Mouse (Mus musculus): ENCODE measurements around the gene Stat3.

The Stat3 gene

DNA sequence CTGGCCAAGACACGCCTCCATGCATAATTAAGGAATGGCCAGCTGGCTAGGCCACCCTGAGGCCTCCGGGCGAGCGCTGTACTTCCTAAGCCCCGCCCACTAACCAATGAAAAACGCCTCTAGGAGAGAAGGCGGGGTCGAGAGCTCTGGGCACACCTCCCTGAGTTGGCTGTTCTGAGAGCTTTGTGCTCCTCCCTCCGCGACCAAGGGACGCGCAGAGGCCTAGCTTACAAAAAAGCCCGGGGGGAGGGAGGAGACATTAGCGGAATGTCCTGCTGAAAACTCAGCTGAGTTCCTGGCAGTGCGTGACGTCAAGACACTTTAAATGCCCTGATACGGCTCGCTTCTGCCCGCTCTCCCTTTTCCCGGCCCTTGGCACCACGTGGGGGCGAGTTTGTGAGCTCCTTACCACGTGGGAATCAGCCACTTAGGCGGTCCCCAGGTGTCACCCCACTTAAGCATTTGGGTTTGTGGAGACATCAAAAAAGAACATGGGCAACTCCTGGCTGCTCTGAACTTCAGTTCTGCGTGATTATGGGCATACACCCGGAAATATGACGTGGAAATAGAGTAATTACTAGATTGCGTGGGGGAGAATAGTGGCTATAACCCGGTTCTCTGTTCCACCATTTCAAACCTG lies at the start of gene Stat3:
Gene Stat3, minus strand, starts transcription at position 29 of the 640 bp plus-strand sequence.
- peak; percentile 99 for DNase-seq (ENCODE audit: low spot score in 2 of 2)

DNA sequence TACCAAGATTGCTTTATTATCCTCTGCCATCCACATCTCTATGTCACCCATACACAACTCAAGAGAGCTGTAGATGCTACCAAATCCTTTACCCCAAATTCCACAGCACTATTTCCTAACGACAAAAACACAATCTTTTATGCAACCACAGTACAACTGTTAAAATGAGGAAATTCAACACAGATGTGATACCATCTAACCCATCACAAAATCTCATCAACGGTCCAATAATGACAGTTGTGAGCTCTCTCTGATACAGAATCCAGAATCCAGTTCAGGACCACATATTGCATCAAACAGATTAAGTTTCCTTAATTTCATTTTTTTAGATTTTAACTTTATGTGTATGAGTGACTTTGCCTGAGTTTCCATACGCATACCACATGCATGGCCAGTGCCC lies 49.3 kb upstream of the Stat3 start:
- DNase-seq (ENCODE audit: low spot score in 2 of 2), result no peak

GRCm38 (mm10) chr11:100985607-100986006 lies 46.3 kb upstream of the Stat3 start:
- no peak for DNase-seq (ENCODE audit: low spot score in 2 of 2)

DNA sequence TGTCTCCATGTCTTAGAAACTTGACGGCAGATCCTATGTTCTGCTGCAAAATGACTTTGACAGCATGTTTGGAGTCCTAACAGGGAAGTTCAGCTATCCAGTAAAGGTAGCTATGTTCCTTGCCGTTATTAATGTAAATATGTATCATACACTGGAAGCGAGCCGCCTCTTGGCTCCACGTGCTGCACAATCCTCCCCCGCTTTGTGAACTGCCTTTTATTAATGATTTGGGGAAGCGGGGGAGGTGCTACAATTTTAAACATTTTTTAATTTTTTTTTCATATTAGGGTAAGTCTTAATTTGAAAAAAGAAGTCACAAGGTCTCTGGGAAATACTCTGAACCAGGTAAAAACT lies 44.4 kb upstream of the Stat3 start:
- DNase-seq (ENCODE audit: low spot score in 2 of 2), result no peak

DNA sequence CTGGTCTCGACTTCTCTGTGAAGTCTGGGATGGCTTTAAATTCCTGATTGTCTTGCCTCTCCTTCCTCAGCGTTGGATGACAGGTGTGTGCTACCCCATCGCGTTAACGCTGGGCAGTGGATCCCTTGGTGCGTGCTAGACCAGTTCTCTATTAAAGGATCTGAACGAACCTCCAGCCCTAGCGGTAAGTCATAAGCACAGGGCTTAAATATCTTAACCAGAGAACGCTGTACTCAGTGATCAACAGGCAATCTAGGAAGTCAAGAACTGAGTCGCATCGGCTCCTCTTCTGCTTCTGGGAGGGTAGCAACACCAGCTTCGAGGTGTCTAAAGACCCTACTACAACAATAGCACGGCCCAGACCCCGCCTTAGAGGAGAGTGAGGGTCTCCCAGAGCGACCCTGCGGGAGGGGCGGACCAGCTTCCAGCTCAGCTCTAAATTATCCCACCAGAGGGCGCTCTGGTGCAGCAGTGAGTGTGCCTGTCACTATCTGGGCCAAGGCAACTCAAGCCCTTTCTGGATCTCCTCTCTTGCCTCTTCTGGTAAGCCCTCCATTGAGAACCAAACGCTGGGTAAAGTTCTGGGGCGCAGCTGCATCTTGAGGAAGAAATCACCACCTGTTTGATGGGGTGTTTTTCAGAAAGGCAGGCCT lies 43.9 kb upstream of the Stat3 start:
- peak; percentile 65 to 72 for DNase-seq (ENCODE audit: low spot score in 2 of 2)

DNA sequence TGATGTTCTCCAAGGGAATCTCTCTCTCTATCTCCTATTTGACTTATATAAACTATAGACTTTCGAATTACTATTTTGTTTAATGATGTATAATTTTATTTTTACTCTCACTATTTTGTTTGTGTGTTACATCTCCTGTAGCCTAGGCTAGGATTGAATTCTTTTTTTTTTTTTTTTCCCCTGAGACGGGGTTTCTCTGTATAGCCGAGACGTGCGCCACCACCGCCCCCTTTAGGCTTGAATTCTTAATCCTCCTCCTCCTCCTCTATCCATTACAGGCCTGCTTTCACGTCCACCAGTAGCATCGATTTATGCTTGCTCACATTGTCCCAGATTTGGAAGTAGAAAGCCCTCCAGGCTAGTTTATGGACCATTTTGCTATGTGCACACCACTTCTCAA lies 42.7 kb upstream of the Stat3 start:
- DNase-seq (ENCODE audit: low spot score in 2 of 2), result no peak

GRCm38 (mm10) chr11:100981236-100981635 lies 41.9 kb upstream of the Stat3 start:
- DNase-seq (ENCODE audit: low spot score in 2 of 2), result no peak

DNA sequence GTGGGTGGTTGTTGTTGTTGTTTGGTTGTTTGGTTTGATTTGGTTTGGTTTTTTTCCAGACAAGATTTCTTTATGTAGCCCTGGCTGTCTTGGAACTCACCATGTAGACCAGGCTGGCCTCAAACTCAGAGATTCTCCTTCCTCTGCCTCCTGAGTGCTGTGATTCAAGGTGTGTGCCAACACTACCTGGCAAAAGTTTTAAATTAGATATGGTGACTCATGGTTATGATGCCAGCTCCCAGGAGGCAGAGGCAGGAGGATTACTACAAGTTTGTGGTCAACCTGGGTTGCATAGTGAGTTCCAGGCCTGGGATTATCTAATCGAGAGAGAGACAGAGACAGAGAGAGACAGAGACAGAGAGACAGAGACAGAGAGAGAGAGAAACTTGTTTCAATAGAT lies 41.1 kb upstream of the Stat3 start:
- DNase-seq (ENCODE audit: low spot score in 2 of 2), result no peak

GRCm38 (mm10) chr11:100979887-100980286 lies 40.5 kb upstream of the Stat3 start:
- no peak for DNase-seq (ENCODE audit: low spot score in 2 of 2)

- no peak for DNase-seq (ENCODE audit: low spot score in 2 of 2)
Measured at GRCm38 (mm10) chr11:100975241-100975640, 35.9 kb upstream of the Stat3 start.

- no peak for DNase-seq (ENCODE audit: low spot score in 2 of 2)
Measured at GRCm38 (mm10) chr11:100974381-100974970, 35.1 kb upstream of the Stat3 start.

DNA sequence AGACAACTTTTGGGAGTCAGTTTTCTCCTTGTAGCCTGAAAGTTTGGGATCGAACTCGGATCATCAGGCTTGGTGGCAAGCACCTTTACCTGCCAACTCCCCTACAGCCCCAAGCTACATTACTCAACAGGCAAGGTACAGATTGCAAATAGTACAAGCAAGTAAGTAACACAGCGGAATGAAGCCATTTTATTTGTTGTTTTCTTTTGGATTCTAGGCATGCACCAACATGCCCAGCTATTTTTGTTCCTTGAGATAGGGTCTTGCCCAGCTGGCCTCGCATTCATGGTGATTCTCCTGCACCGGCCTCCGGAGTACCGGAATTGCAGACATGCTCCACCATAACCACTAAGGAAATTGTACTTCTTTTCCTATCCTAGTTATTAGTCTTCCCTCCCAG lies 33.9 kb upstream of the Stat3 start:
- no peak for DNase-seq (ENCODE audit: low spot score in 2 of 2)

- DNase-seq (ENCODE audit: low spot score in 2 of 2), result no peak
Measured at GRCm38 (mm10) chr11:100971455-100971854, 32.1 kb upstream of the Stat3 start.

DNA sequence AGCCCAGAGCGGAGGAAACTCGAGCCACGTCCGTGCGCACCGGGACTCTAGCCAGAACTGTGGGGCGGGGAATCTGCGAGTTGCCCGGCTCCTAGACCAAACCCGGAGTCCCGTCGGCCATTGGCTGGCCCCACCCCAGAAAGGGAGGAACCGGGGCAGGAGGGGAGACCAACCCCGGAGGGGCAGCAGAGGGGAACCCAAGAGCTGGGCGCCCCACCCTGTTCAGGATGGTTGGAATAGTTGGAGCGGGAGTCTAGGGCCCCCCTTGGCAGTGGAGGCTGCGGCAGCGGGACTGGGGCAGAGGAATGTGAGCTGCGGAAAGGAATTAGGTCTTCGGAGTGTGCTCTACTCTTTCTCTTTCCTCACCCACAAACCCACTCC lies 31.2 kb upstream of the Stat3 start, which contains the start of gene Cavin1:
Gene Cavin1, minus strand, starts transcription at position 331 of the 381 bp plus-strand sequence.
- DNase-seq (ENCODE audit: low spot score in 2 of 2), result peak; percentile 57 to 62

DNA sequence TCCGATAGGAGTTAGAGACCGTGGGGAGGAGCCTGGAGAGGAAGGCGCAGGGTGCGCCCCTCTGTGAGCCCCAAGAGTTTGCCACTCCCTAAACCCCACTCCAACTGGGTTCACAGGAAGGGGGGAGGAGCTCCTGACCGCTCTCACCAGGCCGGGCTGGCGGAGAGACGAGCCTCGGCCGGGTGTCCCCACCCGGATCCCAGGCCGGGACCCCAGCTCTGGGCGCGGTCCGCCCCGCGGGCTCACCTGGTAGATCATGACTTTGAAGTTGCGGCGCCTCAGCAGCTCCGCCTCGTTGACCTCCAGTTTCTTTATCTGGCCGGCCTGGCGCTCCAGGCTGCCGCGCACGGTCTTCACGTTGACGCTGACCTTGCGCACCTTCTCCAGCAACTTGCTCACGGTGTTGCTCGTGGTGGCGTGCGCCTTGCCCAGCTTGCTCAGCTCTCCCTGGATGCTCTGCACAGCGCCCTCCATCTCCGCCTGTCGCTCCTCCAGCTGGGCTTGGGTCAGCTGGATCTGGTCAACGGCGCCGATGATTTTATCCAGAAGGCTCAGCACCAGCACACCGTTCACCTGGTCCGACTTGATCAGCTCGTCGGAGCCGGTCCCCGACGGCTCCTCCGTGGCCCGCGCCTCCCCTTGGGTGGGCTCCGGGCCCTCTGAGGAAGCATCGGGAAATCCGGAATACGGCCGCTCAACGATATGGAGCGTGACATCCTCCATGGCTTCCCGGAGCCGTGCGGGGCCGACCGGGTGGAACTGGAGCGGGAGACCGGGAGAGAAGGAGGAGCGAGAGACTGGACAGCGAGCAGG lies 30.6 kb upstream of the Stat3 start:
- DNase-seq (ENCODE audit: low spot score in 2 of 2), result no peak

DNA sequence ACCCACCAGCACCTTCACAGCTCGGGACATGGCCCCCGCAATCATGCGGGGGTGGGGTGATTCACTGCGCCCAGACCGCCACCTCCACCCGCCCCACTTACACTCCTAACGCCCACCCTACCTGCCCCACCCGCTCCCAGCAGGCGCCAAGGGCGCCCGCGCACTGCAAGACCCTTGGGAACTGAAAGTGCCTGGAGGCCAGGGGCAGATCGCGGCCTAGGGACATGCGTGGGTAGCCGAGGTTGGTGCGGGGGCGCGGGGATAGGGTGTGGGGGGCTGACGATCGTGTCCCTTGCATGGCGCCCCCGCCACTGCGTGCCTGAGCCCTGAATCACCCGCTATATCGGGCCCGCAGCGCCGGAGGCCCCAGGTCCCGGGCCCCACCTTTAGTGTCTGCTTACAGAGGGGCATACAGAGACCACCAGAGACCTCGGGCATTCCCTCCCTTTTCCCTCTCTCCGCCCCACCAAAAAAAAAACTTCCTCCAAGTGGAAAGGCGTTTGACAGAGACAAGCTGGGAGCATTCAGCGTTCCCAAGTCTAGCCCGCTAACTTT lies 29.9 kb upstream of the Stat3 start:
- no peak for DNase-seq (ENCODE audit: low spot score in 2 of 2)

GRCm38 (mm10) chr11:100968501-100968900 lies 29.2 kb upstream of the Stat3 start:
- no peak for DNase-seq (ENCODE audit: low spot score in 2 of 2)

- no peak for DNase-seq (ENCODE audit: low spot score in 2 of 2)
Measured at GRCm38 (mm10) chr11:100967881-100968420, 28.6 kb upstream of the Stat3 start.

DNA sequence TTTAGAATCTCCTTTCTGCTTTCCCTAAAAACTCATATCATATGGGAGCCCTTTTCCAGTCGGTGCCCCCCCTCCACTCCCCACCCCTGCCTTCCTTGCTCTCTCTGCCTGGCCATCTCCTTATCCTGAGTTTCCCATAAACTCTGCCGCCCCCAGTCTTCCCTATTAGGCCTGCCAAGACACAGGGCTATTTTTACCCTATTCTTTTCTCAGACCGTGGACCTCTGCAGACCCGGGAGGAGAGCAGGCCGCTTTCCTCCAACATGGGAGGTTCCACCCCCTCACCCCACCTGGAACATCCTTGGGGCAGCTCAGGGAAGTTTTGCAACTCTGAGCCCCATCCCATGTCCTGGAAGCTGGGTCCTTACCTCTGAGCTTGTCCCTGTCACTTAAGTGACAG lies 28.0 kb upstream of the Stat3 start:
- DNase-seq (ENCODE audit: low spot score in 2 of 2), result no peak

GRCm38 (mm10) chr11:100965760-100966159 lies 26.4 kb upstream of the Stat3 start:
- DNase-seq (ENCODE audit: low spot score in 2 of 2), result no peak

DNA sequence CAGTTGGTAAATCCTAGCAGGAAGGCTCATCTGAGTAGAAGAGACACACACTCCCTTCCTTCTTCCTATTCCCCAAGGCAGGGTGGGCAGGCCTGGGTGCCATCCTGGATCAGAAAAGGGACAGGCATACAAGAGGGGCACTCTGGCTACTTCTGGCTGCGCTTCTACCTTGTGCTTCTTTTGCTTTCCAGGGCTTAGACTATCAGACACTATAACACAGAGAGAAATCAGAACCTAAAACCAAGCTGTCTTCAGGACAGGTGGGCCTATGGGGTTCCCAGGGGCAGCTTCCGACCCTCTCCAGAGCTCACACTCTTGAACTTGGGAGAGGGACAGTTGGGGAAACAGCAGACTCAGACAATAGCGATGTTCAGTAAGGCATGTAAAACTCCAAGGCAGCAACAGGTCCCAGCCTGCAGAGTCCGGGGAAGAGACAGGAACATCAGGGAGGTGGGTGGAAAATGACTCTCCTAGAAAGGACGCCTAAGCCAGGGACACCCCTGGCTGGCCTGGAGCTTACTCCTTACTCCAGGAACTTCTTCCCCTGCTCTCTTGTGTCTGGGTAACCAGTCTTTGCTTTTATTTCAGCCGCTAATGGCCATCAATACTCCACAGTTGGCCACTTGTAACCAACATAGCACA lies 25.7 kb upstream of the Stat3 start:
- no peak for DNase-seq (ENCODE audit: low spot score in 2 of 2)
